Mouse (Mus musculus) ES-E14 (cell line): Measurements from ENCODE around the gene Slc25a16.

ENCODE experiments used
- MAFK ChIP-seq: IDR thresholded peaks from 2 replicates; pipeline ENCODE4 v1.6.1; 2014; ENCODE audit warnings: mild to moderate bottlenecking, low read depth, low read length, inconsistent platforms; ENCODE audit not compliant: insufficient read depth
- ZNF384 ChIP-seq: IDR thresholded peaks from 2 replicates; pipeline ENCODE4 v1.6.1; 2012; ENCODE audit warnings: low read depth, low read length, inconsistent platforms

DNA sequence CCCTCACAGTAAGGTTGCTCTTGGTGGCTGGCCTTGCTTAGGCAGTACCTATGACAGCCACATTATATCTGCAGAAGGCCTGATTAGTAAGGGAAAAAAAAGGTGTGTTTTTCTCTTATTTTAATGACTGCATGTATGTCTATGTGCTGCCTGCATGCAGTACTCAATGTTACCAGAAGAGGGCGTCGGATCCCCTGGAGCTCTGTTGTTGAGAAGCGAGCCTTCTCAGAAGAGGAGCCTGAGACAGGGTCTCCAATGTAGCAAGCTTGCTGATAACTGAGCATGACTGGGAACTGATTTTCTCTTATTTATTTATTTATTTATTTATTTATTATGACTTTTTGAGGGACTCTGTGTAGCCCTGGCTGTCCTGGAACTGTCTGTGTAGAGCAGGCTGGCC is 66.9 kb downstream of the Slc25a16 start:
- TF ChIP-seq ZNF384 (no peak), MAFK (no peak)
